ENCODE assay signal across 8 mouse cellular contexts in genomic region chr2:155826630-155827424, GRCm38 (mm10). TPM values are rescaled to one million over a fixed set of nuclear protein-coding genes. Genes with fewer than 3 reads are reported as not detected.
DNase-seq lines count a peak whose midpoint lies in the region; ATAC-seq and TF ChIP-seq lines count a peak whose summit lies in the region.

Gene Eif6 (minus strand): TSS chr2:155826925.

- peak within 1 kb of the TSS; percentile 82 for H3K9ac ChIP-seq in embryonic facial prominence, embryonic 14.5 days (ENCODE audit: low read depth, low read length)
- H3K9ac ChIP-seq in limb, embryonic 13.5 days: peak within 1 kb of the TSS; percentile 93
- peak within 1 kb of the TSS; percentile 60 for H3K9ac ChIP-seq in midbrain, embryonic 15.5 days

- peak within 1 kb of the TSS; percentile 72 for H3K4me2 ChIP-seq in embryonic facial prominence, embryonic 14.5 days (ENCODE audit: low read depth, low read length)
- peak within 1 kb of the TSS; percentile 94 for H3K4me2 ChIP-seq in limb, embryonic 13.5 days (replicated peaks)
- H3K4me2 ChIP-seq in midbrain, embryonic 15.5 days: peak within 1 kb of the TSS; percentile 85

- H3K4me3 ChIP-seq in bone marrow, adult 2 months (replicated peaks; ENCODE audit: control insufficient read depth, low read depth, low read length): peak within 1 kb of the TSS; percentile 94
- peak within 1 kb of the TSS; percentile 74 for H3K4me3 ChIP-seq in embryonic facial prominence, embryonic 14.5 days (ENCODE audit: low read depth, low read length)
- H3K4me3 ChIP-seq in limb, embryonic 13.5 days: peak within 1 kb of the TSS; percentile 99
- H3K4me3 ChIP-seq in midbrain, embryonic 15.5 days: peak within 1 kb of the TSS; percentile 71

- H3K27me3 ChIP-seq in embryonic facial prominence, embryonic 14.5 days (replicated peaks; ENCODE audit: control insufficient read depth, insufficient read depth, low read length): no peaks in the 10 kb centered on the region
- no peaks in the 10 kb centered on the region for H3K27me3 ChIP-seq in limb, embryonic 13.5 days
- H3K27me3 ChIP-seq in midbrain, embryonic 15.5 days (replicated peaks): no peaks in the 10 kb centered on the region

- H3K4me1 ChIP-seq in bone marrow, adult 2 months (ENCODE audit: control insufficient read depth, insufficient read depth, low read length): no peaks in the 10 kb centered on the region
- H3K4me1 ChIP-seq in embryonic facial prominence, embryonic 14.5 days (ENCODE audit: control insufficient read depth, insufficient read depth, low read length): peaks cover 16% of the 10 kb centered on the region
- peaks cover 20% of the 10 kb centered on the region for H3K4me1 ChIP-seq in limb, embryonic 13.5 days
- peaks cover 21% of the 10 kb centered on the region for H3K4me1 ChIP-seq in midbrain, embryonic 15.5 days

- peak within 1 kb of the TSS; percentile 75 for H3K27ac ChIP-seq in bone marrow, adult 2 months (ENCODE audit: control insufficient read depth, insufficient read depth, low read depth, low read length, poor library complexity)
- H3K27ac ChIP-seq in embryonic facial prominence, embryonic 14.5 days (replicated peaks; ENCODE audit: low read depth, low read length): peak within 1 kb of the TSS; percentile 72
- peak within 1 kb of the TSS; percentile 84 for H3K27ac ChIP-seq in limb, embryonic 13.5 days
- H3K27ac ChIP-seq in midbrain, embryonic 15.5 days: peak within 1 kb of the TSS; percentile 85

- TF ChIP-seq POLR2A in bone marrow, adult 2 months (IDR thresholded peaks at IDR 0.05; ENCODE audit: borderline replicate concordance, control insufficient read depth, low read depth, low read length): peak; percentile 72

- ATAC-seq in embryonic facial prominence, embryonic 14.5 days (ENCODE audit: low read depth): peak; percentile 97
- ATAC-seq in limb, embryonic 13.5 days (ENCODE audit: low FRiP score, low read depth): peak; percentile 94
- peak; percentile 96 for ATAC-seq in midbrain, embryonic 15.5 days (replicated peaks)

- DNase-seq in B cell, adult 2 months: peak; percentile 75 to 78
- peak; percentile 97 for DNase-seq in embryonic facial prominence, embryonic 14.5 days (ENCODE audit: low spot score)
- peak; percentile 89 for DNase-seq in heart, adult 8-10 months (ENCODE audit: low spot score)
- peak; percentile 89 for DNase-seq in kidney, adult 8-10 months
- DNase-seq in spleen, adult 18-20 months: peak; percentile 73 to 79

- no peak for TF ChIP-seq CTCF in bone marrow, adult 2 months (IDR thresholded peaks at IDR 0.05; ENCODE audit: control insufficient read depth, insufficient read depth, low read length)

- peaks cover 21% of the 10 kb centered on the region for H3K36me3 ChIP-seq in embryonic facial prominence, embryonic 14.5 days (ENCODE audit: control insufficient read depth, insufficient read depth, low read length)
- peaks cover 22% of the 10 kb centered on the region for H3K36me3 ChIP-seq in limb, embryonic 13.5 days
- H3K36me3 ChIP-seq in midbrain, embryonic 15.5 days (replicated peaks): peaks cover 12% of the 10 kb centered on the region

- WGBS in bone marrow, adult 2 months: 3% methylated on average over 27 of the region's 27 CpGs
- WGBS in embryonic facial prominence, embryonic 14.5 days: 3% methylated on average over 27 of the region's 27 CpGs
- 3% methylated on average over 27 of the region's 27 CpGs for WGBS in limb, embryonic 13.5 days
- 2% methylated on average over 27 of the region's 27 CpGs for WGBS in midbrain, embryonic 15.5 days

- no peaks in the 10 kb centered on the region for H3K9me3 ChIP-seq in embryonic facial prominence, embryonic 14.5 days (ENCODE audit: control insufficient read depth, low read length)
- no peaks in the 10 kb centered on the region for H3K9me3 ChIP-seq in limb, embryonic 13.5 days
- no peaks in the 10 kb centered on the region for H3K9me3 ChIP-seq in midbrain, embryonic 15.5 days

RNA-seq across cellular contexts. Expression of gene Eif6, which starts in this region (rescaled TPM):
- 88.2 and 146 TPM in 2 replicates for polyA plus RNA-seq in bone marrow, adult 2 months (2011; ENCODE audit: insufficient read depth, insufficient read length, low replicate concordance, missing spikeins)
- 151 and 162 TPM in 2 replicates for polyA plus RNA-seq in embryonic facial prominence, embryonic 14.5 days (2014; fragmentation: Nextera tagmentation; extraction: Ambion mirVana)
- 10 to 100 TPM; 44.2 to 65.1 (median 54.3) TPM for total RNA-seq in heart, adult 8-10 months (2022)
- polyA plus RNA-seq in limb, embryonic 13.5 days (2015; fragmentation: Nextera tagmentation; extraction: Ambion mirVana): 188 and 192 TPM in 2 replicates
- polyA plus RNA-seq in midbrain, embryonic 15.5 days (2015; fragmentation: Nextera tagmentation; extraction: Ambion mirVana): 140 and 156 TPM in 2 replicates

Comparison
In these comparisons a context has a peak if more than half of its experiments do, and no peak if none do; other contexts are left out.
1. Peak in every context shown above with its lines: DNase-seq, ATAC-seq, H3K4me3 ChIP-seq and H3K27ac ChIP-seq.